Mouse (Mus musculus): Measurements from ENCODE around the gene Wfdc11. TPM values are rescaled to one million over a fixed set of nuclear protein-coding genes. Genes with fewer than 3 reads are reported as not detected.
"Not testable (repeated sequence)": the region's sequence is repeated elsewhere in the genome, so short reads cannot be mapped to it uniquely, and the experiment has no call there.

Gene Wfdc11
- polyA plus RNA-seq, 2 experiments from 2014 or later: not detected

GRCm38 (mm10) chr2:164638696-164639095 is 35.2 kb downstream of the Wfdc11 start, which contains the start of gene Wfdc16:
Wfdc16 (minus strand) TSS chr2:164638796.
- no peak for ATAC-seq

GRCm38 (mm10) chr2:164635266-164635665 is 38.6 kb downstream of the Wfdc11 start:
- no peak for ATAC-seq

GRCm38 (mm10) chr2:164621775-164622174 is 52.1 kb downstream of the Wfdc11 start:
- ATAC-seq: no peak

GRCm38 (mm10) chr2:164619050-164619449 is 54.8 kb downstream of the Wfdc11 start:
- ATAC-seq: no peak

- ATAC-seq: no peak
Observed at GRCm38 (mm10) chr2:164615386-164615785, 58.5 kb downstream of the Wfdc11 start.

GRCm38 (mm10) chr2:164613471-164613870 is 60.4 kb downstream of the Wfdc11 start, which contains the start of the genes Wfdc6b and Wfdc8:
Wfdc6b (plus strand) TSS chr2:164613522.
Wfdc8 (minus strand) TSS chr2:164613626.
- ATAC-seq: not testable (repeated sequence)

Other genes with a start within 250 kb of the Wfdc11 start
- 10 to 100 TPM; 13.8 to 23.7 TPM for gene Sdc4, start 230.2 kb downstream of the Wfdc11 start, polyA plus RNA-seq (2017; shearing (Covaris generic))
- gene Sys1, start 217.1 kb downstream of the Wfdc11 start, polyA plus RNA-seq (2017; shearing (Covaris generic)): 10 to 100 TPM; 29.7 to 33.4 TPM
- gene Gm20458, start 213.1 kb downstream of the Wfdc11 start, polyA plus RNA-seq (2017; shearing (Covaris generic)): 1 to 10 TPM in 1 of 2 experiments, not detected in 1; 3.7 TPM
- under 1 TPM in 1 of 2 experiments, not detected in 1; 0.37 TPM for gene Trp53tg5, start 200.4 kb downstream of the Wfdc11 start, polyA plus RNA-seq (2017; shearing (Covaris generic))
- 1 to 10 TPM; 2.1 to 6.8 TPM for gene Dbndd2, start 188.0 kb downstream of the Wfdc11 start, polyA plus RNA-seq (2017; shearing (Covaris generic))
- 10 to 100 TPM; 19.6 to 47.7 TPM for gene Pigt, start 176.6 kb downstream of the Wfdc11 start, polyA plus RNA-seq (2017; shearing (Covaris generic))
- not detected for gene Wfdc2, start 111.7 kb downstream of the Wfdc11 start, polyA plus RNA-seq (2017; shearing (Covaris generic))
- not detected for gene Spint3, start 100.6 kb downstream of the Wfdc11 start, polyA plus RNA-seq (2017; shearing (Covaris generic))
- gene Wfdc6a, start 88.6 kb downstream of the Wfdc11 start, polyA plus RNA-seq (2017; shearing (Covaris generic)): not detected
- gene Eppin, start 80.5 kb downstream of the Wfdc11 start, polyA plus RNA-seq (2017; shearing (Covaris generic)): not detected
- gene Wfdc6b, start 60.6 kb downstream of the Wfdc11 start, polyA plus RNA-seq (2017; shearing (Covaris generic)): not detected
- gene Wfdc8, start 60.5 kb downstream of the Wfdc11 start, polyA plus RNA-seq (2017; shearing (Covaris generic)): not detected
- gene Wfdc16, start 35.3 kb downstream of the Wfdc11 start, polyA plus RNA-seq (2017; shearing (Covaris generic)): not detected
- not detected for gene Wfdc10, start 18.0 kb downstream of the Wfdc11 start, polyA plus RNA-seq (2017; shearing (Covaris generic))
- not detected for gene Wfdc9, start 17.5 kb downstream of the Wfdc11 start, polyA plus RNA-seq (2017; shearing (Covaris generic))
- not detected for gene Wfdc13, start 11.0 kb upstream of the Wfdc11 start, polyA plus RNA-seq (2017; shearing (Covaris generic))
- gene Spint4, start 24.4 kb upstream of the Wfdc11 start, polyA plus RNA-seq (2017; shearing (Covaris generic)): not detected
- not detected for gene Spint5, start 41.2 kb upstream of the Wfdc11 start, polyA plus RNA-seq (2017; shearing (Covaris generic))
- gene Wfdc3, start 71.8 kb upstream of the Wfdc11 start, polyA plus RNA-seq (2017; shearing (Covaris generic)): not detected
- 1 to 10 TPM; 6.0 to 6.5 TPM for gene Dnttip1, start 71.9 kb upstream of the Wfdc11 start, polyA plus RNA-seq (2017; shearing (Covaris generic))
- gene Ube2c, start 95.8 kb upstream of the Wfdc11 start, polyA plus RNA-seq (2017; shearing (Covaris generic)): 10 to 100 TPM; 46.3 to 68.1 TPM
- gene Tnnc2, start 105.9 kb upstream of the Wfdc11 start, polyA plus RNA-seq (2017; shearing (Covaris generic)): not detected
- 1 to 10 TPM; 5.0 to 5.1 TPM for gene Snx21, start 111.7 kb upstream of the Wfdc11 start, polyA plus RNA-seq (2017; shearing (Covaris generic))
- 10 to 100 TPM; 35.1 to 49.1 TPM for gene Acot8, start 130.8 kb upstream of the Wfdc11 start, polyA plus RNA-seq (2017; shearing (Covaris generic))
- 1 to 10 TPM; 3.8 to 5.4 TPM for gene Zswim3, start 131.0 kb upstream of the Wfdc11 start, polyA plus RNA-seq (2017; shearing (Covaris generic))
- gene Zswim1, start 148.6 kb upstream of the Wfdc11 start, polyA plus RNA-seq (2017; shearing (Covaris generic)): 10 to 100 TPM; 18.0 to 19.4 TPM
- gene Spata25, start 154.4 kb upstream of the Wfdc11 start, polyA plus RNA-seq (2017; shearing (Covaris generic)): not detected
- 100 to 1,000 TPM; 215 to 216 TPM for gene Ctsa, start 158.8 kb upstream of the Wfdc11 start, polyA plus RNA-seq (2017; shearing (Covaris generic))
- gene Neurl2, start 159.4 kb upstream of the Wfdc11 start, polyA plus RNA-seq (2017; shearing (Covaris generic)): under 1 TPM in 1 of 2 experiments, not detected in 1; 0.69 TPM
- gene Pltp, start 183.6 kb upstream of the Wfdc11 start, polyA plus RNA-seq (2017; shearing (Covaris generic)): 1 to 10 TPM in 1 of 2 experiments, under 1 TPM in 1; 0.87 to 1.0 TPM
- gene Pcif1, start 205.2 kb upstream of the Wfdc11 start, polyA plus RNA-seq (2017; shearing (Covaris generic)): 100 to 1,000 TPM; 102 to 122 TPM
- 1 to 10 TPM; 6.7 to 9.0 TPM for gene Zfp335, start 237.7 kb upstream of the Wfdc11 start, polyA plus RNA-seq (2017; shearing (Covaris generic))